Mouse (Mus musculus) lung, embryonic 14.5 days (tissue): ENCODE measurements at regions not wholly inside any gene's neighbourhood (a gene's known extent, or its start where the extent isn't known, plus 50 kb on each side); places are given as distances from the start of the nearest gene placed in this dataset.

Experiments
- ATAC-seq: fragments of 200-750 bp; cut with Nextera tagmentation; 2 replicates; pipeline ENCODE4 v1.8.0; 2017; ENCODE audit warnings: mild to moderate bottlenecking, moderate TSS enrichment, moderate library complexity; ENCODE audit not compliant: insufficient read depth
- DNase-seq: peaks from one replicate; pipeline ENCODE4 v3.0.0-alpha.2; 2015
- H3K27ac ChIP-seq: fragments of 300-500 bp; sonication (generic); 2 replicates; pipeline ENCODE4 v1.5.1; 2014; ENCODE audit warnings: low read depth, mild to moderate bottlenecking, moderate library complexity
- H3K27me3 ChIP-seq: fragments of 300-500 bp; sonication (generic); 2 replicates; pipeline ENCODE4 v1.6.1; 2014; ENCODE audit warnings: low read length, control low read depth; ENCODE audit not compliant: insufficient read depth
- H3K36me3 ChIP-seq: fragments of 300-500 bp; sonication (generic); 2 replicates; pipeline ENCODE4 v1.6.1; 2014; ENCODE audit warnings: control low read depth; ENCODE audit not compliant: insufficient read depth
- H3K4me1 ChIP-seq: fragments of 300-500 bp; sonication (generic); 2 replicates; pipeline ENCODE4 v1.6.1; 2014; ENCODE audit warnings: antibody characterized with exemption, control low read depth; ENCODE audit not compliant: insufficient read depth
- H3K4me2 ChIP-seq: fragments of 300-500 bp; sonication (generic); 2 replicates; pipeline ENCODE4 v1.6.1; 2014; ENCODE audit warnings: mild to moderate bottlenecking
- H3K4me3 ChIP-seq: fragments of 300-500 bp; sonication (generic); 2 replicates; pipeline ENCODE4 v1.5.1; 2014; ENCODE audit warnings: low read depth, low read length
- H3K9ac ChIP-seq: fragments of 300-500 bp; sonication (generic); 2 replicates; pipeline ENCODE4 v1.6.1; 2014
- H3K9me3 ChIP-seq: fragments of 300-500 bp; sonication (generic); 2 replicates; pipeline ENCODE4 v1.6.1; 2016; ENCODE audit warnings: low read depth, low read length, control low read depth
- CTCF ChIP-seq: IDR thresholded peaks from 2 replicates; pipeline ENCODE4 v1.5.1; 2016; ENCODE audit warnings: antibody characterized with exemption, low read depth
- WGBS: fragments of 180-500 bp; shearing (Covaris S2); extraction: QIAGEN DNeasy Blood & Tissue Kit; methylation state at CpG from one replicate; pipeline ENCODE4 v1.1.7; 2014; 5-methylcytosine and 5-hydroxymethylcytosine counted together

GRCm38 (mm10) chr7:125338177-125338751 lies 106.2 kb upstream of the Kdm8 start:
- H3K36me3 ChIP-seq = no peaks in the 10 kb centered on the region
- 0 out of 2 replicates have a peak, but pooled peaks cover 4% of the 10 kb centered on the region for H3K4me1 ChIP-seq
- H3K27ac ChIP-seq = no peak overlapping the region
- no peaks in the 10 kb centered on the region for H3K9me3 ChIP-seq
- ATAC-seq = no peak
- peak; percentile 12; the same call in 1 of the 2 replicates for TF ChIP-seq CTCF
- H3K4me2 ChIP-seq = no peak overlapping the region
- DNase-seq = peak; percentile 8
- no peak overlapping the region for H3K9ac ChIP-seq
- no peak overlapping the region for H3K4me3 ChIP-seq
- H3K27me3 ChIP-seq = no peaks in the 10 kb centered on the region
- 59% methylated on average over 6 of the region's 6 CpGs for WGBS

GRCm38 (mm10) chr7:125340326-125340905 lies 104.1 kb upstream of the Kdm8 start:
- no peak for DNase-seq
- TF ChIP-seq CTCF = no peak
- Histone ChIP-seq H3K4me2 (no peak overlapping the region), H3K4me1 (0 out of 2 replicates have a peak, but pooled peaks cover 4% of the 10 kb centered on the region), H3K9ac (no peak overlapping the region), H3K4me3 (no peak overlapping the region), H3K27ac (no peak overlapping the region), H3K36me3 (no peaks in the 10 kb centered on the region), H3K27me3 (no peaks in the 10 kb centered on the region), H3K9me3 (no peaks in the 10 kb centered on the region)
- 52% methylated on average over 14 of the region's 14 CpGs for WGBS
- no peak for ATAC-seq

GRCm38 (mm10) chr7:125349606-125350005 lies 94.9 kb upstream of the Kdm8 start:
- ATAC-seq (no peak), DNase-seq (no peak)
- Histone ChIP-seq H3K9ac (no peak overlapping the region), H3K9me3 (no peaks in the 10 kb centered on the region), H3K36me3 (no peaks in the 10 kb centered on the region), H3K4me1 (no peaks in the 10 kb centered on the region), H3K4me2 (no peak overlapping the region), H3K27me3 (no peaks in the 10 kb centered on the region), H3K4me3 (no peak overlapping the region), H3K27ac (no peak overlapping the region)
- WGBS = 71% methylated on average over 3 of the region's 3 CpGs
- TF ChIP-seq CTCF = no peak

GRCm38 (mm10) chr7:125354211-125354610 lies 90.3 kb upstream of the Kdm8 start:
- H3K27me3 ChIP-seq = no peaks in the 10 kb centered on the region
- ATAC-seq = no peak
- 86% methylated on average over 1 of the region's 1 CpGs for WGBS
- no peak overlapping the region for H3K4me3 ChIP-seq
- H3K9me3 ChIP-seq = no peaks in the 10 kb centered on the region
- no peak for DNase-seq
- no peak overlapping the region for H3K27ac ChIP-seq
- TF ChIP-seq CTCF = no peak
- no peak overlapping the region for H3K9ac ChIP-seq
- H3K36me3 ChIP-seq = no peaks in the 10 kb centered on the region
- no peaks in the 10 kb centered on the region for H3K4me1 ChIP-seq
- no peak overlapping the region for H3K4me2 ChIP-seq

- WGBS = 40% methylated on average over 10 of the region's 10 CpGs
- no peaks in the 10 kb centered on the region for H3K27me3 ChIP-seq
- no peaks in the 10 kb centered on the region for H3K4me1 ChIP-seq
- no peak for TF ChIP-seq CTCF
- H3K4me3 ChIP-seq = no peak overlapping the region
- H3K27ac ChIP-seq = no peak overlapping the region
- DNase-seq (peak; percentile 44), ATAC-seq (no peak)
- no peak overlapping the region for H3K9ac ChIP-seq
- no peak overlapping the region for H3K4me2 ChIP-seq
- H3K36me3 ChIP-seq = no peaks in the 10 kb centered on the region
- H3K9me3 ChIP-seq = no peaks in the 10 kb centered on the region
Measured at GRCm38 (mm10) chr7:125354956-125355355, 89.5 kb upstream of the Kdm8 start.

GRCm38 (mm10) chr7:125358016-125358415 lies 86.5 kb upstream of the Kdm8 start:
- WGBS = 87% methylated on average over 4 of the region's 4 CpGs
- Histone ChIP-seq H3K9me3 (no peaks in the 10 kb centered on the region), H3K36me3 (no peaks in the 10 kb centered on the region), H3K27me3 (no peaks in the 10 kb centered on the region), H3K9ac (no peak overlapping the region), H3K4me3 (no peak overlapping the region), H3K4me1 (no peaks in the 10 kb centered on the region), H3K27ac (no peak overlapping the region), H3K4me2 (no peak overlapping the region)
- ATAC-seq (no peak), DNase-seq (no peak)
- no peak for TF ChIP-seq CTCF

GRCm38 (mm10) chr7:125383021-125383420 lies 61.5 kb upstream of the Kdm8 start:
- Histone ChIP-seq H3K9ac (no peak overlapping the region), H3K27ac (no peak overlapping the region), H3K4me1 (no peaks in the 10 kb centered on the region), H3K4me3 (no peak overlapping the region), H3K4me2 (no peak overlapping the region), H3K27me3 (no peaks in the 10 kb centered on the region), H3K9me3 (no peaks in the 10 kb centered on the region), H3K36me3 (no peaks in the 10 kb centered on the region)
- no peak for DNase-seq
- no peak for ATAC-seq
- TF ChIP-seq CTCF = no peak
- 49% methylated on average over 2 of the region's 2 CpGs for WGBS
